11 mouse cellular contexts compared by ENCODE assay signal in genomic region chr2:128288138-128288551, GRCm38 (mm10).
A peak's percentile ranks its signal among the peaks of the same experiment; 100 is the strongest.
DNase-seq lines count a peak whose midpoint lies in the region; ATAC-seq lines count a peak whose summit lies in the region.
"Had no signal": no experiment of that assay in that cellular context is flagged by ENCODE, and none has a peak within 500 bp of the region (broad histone marks: within the 10 kb centered on the region; RNA-seq: fewer than 3 reads in every experiment).

No protein-coding gene starts in this region.

- peak overlapping the region; percentile 16; the same call in 1 of the 2 replicates for H3K4me2 ChIP-seq in midbrain, embryonic 13.5 days (replicated peaks)
- H3K4me2 ChIP-seq in midbrain, embryonic 11.5 days, result no peak overlapping the region
- no peak overlapping the region for H3K4me2 ChIP-seq in forebrain, embryonic 15.5 days (replicated peaks)
- H3K4me2 ChIP-seq in liver, embryonic 11.5 days, result no peak overlapping the region
- H3K4me2 ChIP-seq: embryonic facial prominence, embryonic 15.5 days; liver, embryonic 12.5 days had no signal

- H3K4me3 ChIP-seq in midbrain, embryonic 13.5 days (replicated peaks), result no peak overlapping the region
- no peak overlapping the region for H3K4me3 ChIP-seq in midbrain, embryonic 11.5 days (ENCODE audit: low read depth, low read length)
- no peak overlapping the region for H3K4me3 ChIP-seq in forebrain, embryonic 15.5 days
- no peak overlapping the region for H3K4me3 ChIP-seq in liver, embryonic 11.5 days (ENCODE audit: low read depth, low read length)
- H3K4me3 ChIP-seq: embryonic facial prominence, embryonic 15.5 days; liver, embryonic 12.5 days had no signal

- peak; percentile 67 for ATAC-seq in midbrain, embryonic 13.5 days
- ATAC-seq in midbrain, embryonic 11.5 days (ENCODE audit: low FRiP score), result no peak
- peak; percentile 78 for ATAC-seq in forebrain, embryonic 15.5 days (replicated peaks)
- ATAC-seq in megakaryocyte, adult 5-6 weeks (ENCODE audit: poor library complexity, severe bottlenecking), result peak; percentile 57
- no peak for ATAC-seq in liver, embryonic 11.5 days (replicated peaks; ENCODE audit: low FRiP score)
- ATAC-seq: liver, embryonic 12.5 days had no signal

- WGBS in midbrain, embryonic 13.5 days, result 14% methylated on average over 12 of the region's 12 CpGs
- 40% methylated on average over 12 of the region's 12 CpGs for WGBS in midbrain, embryonic 11.5 days
- WGBS in forebrain, embryonic 15.5 days, result 3% methylated on average over 12 of the region's 12 CpGs
- 75% methylated on average over 12 of the region's 12 CpGs for WGBS in liver, embryonic 11.5 days

- 0 out of 2 replicates have a peak, but pooled peaks cover 10% of the 10 kb centered on the region for H3K9me3 ChIP-seq in midbrain, embryonic 13.5 days
- no peaks in the 10 kb centered on the region for H3K9me3 ChIP-seq in midbrain, embryonic 11.5 days (ENCODE audit: control insufficient read depth, low read length)
- H3K9me3 ChIP-seq in forebrain, embryonic 15.5 days, result peaks cover 4% of the 10 kb centered on the region; the same call in 1 of the 2 replicates
- no peaks in the 10 kb centered on the region; the same call in 1 of the 2 replicates for H3K9me3 ChIP-seq in liver, embryonic 11.5 days (ENCODE audit: control insufficient read depth, low read length)
- H3K9me3 ChIP-seq: G1E; liver, embryonic 12.5 days had no signal

- no peaks in the 10 kb centered on the region for H3K36me3 ChIP-seq in midbrain, embryonic 13.5 days
- H3K36me3 ChIP-seq in midbrain, embryonic 11.5 days (ENCODE audit: control insufficient read depth, insufficient read depth, low read length), result no peaks in the 10 kb centered on the region
- H3K36me3 ChIP-seq in forebrain, embryonic 15.5 days, result no peaks in the 10 kb centered on the region
- no peaks in the 10 kb centered on the region for H3K36me3 ChIP-seq in liver, embryonic 11.5 days (ENCODE audit: control insufficient read depth, insufficient read depth, low read length)
- H3K36me3 ChIP-seq: embryonic facial prominence, embryonic 15.5 days; G1E; liver, embryonic 12.5 days had no signal

- H3K9ac ChIP-seq in midbrain, embryonic 13.5 days (replicated peaks), result no peak overlapping the region
- H3K9ac ChIP-seq in midbrain, embryonic 11.5 days (ENCODE audit: low read length), result no peak overlapping the region
- no peak overlapping the region for H3K9ac ChIP-seq in forebrain, embryonic 15.5 days (replicated peaks)
- H3K9ac ChIP-seq in liver, embryonic 11.5 days (ENCODE audit: low read depth, low read length), result no peak overlapping the region
- H3K9ac ChIP-seq: embryonic facial prominence, embryonic 15.5 days; liver, embryonic 12.5 days had no signal

- H3K27ac ChIP-seq in midbrain, embryonic 13.5 days, result peak overlapping the region; percentile 40; the same call in 1 of the 2 replicates
- H3K27ac ChIP-seq in midbrain, embryonic 11.5 days (ENCODE audit: low read depth, low read length), result no peak overlapping the region
- peak overlapping the region; percentile 64 for H3K27ac ChIP-seq in forebrain, embryonic 15.5 days (replicated peaks)
- H3K27ac ChIP-seq in liver, embryonic 11.5 days (ENCODE audit: low read depth, low read length), result no peak overlapping the region
- H3K27ac ChIP-seq: embryonic facial prominence, embryonic 15.5 days; liver, embryonic 12.5 days had no signal

- H3K4me1 ChIP-seq in midbrain, embryonic 13.5 days (replicated peaks), result peaks cover 24% of the 10 kb centered on the region
- 0 out of 2 replicates have a peak, but pooled peaks cover 5% of the 10 kb centered on the region for H3K4me1 ChIP-seq in midbrain, embryonic 11.5 days (ENCODE audit: control insufficient read depth, insufficient read depth, low read length)
- peaks cover 35% of the 10 kb centered on the region for H3K4me1 ChIP-seq in forebrain, embryonic 15.5 days
- no peaks in the 10 kb centered on the region; the same call in 1 of the 2 replicates for H3K4me1 ChIP-seq in liver, embryonic 11.5 days (replicated peaks; ENCODE audit: control insufficient read depth, insufficient read depth, low read length)
- H3K4me1 ChIP-seq: liver, embryonic 12.5 days had no signal

- no peak for DNase-seq in midbrain, embryonic 11.5 days (ENCODE audit: low spot score, missing footprints)
- no peak for DNase-seq in urinary bladder, postnatal 10 days (ENCODE audit: low spot score)
- DNase-seq in spleen, postnatal 14 days (ENCODE audit: low spot score in 2 of 2), result no peak
- no peak for DNase-seq in liver, embryonic 11.5 days (ENCODE audit: low spot score)
- DNase-seq: cerebellum, adult 9-11 months had no signal

- H3K27me3 ChIP-seq in midbrain, embryonic 13.5 days, result no peaks in the 10 kb centered on the region
- no peaks in the 10 kb centered on the region for H3K27me3 ChIP-seq in midbrain, embryonic 11.5 days (ENCODE audit: control insufficient read depth, insufficient read depth, low read length)
- H3K27me3 ChIP-seq in forebrain, embryonic 15.5 days, result no peaks in the 10 kb centered on the region
- no peaks in the 10 kb centered on the region for H3K27me3 ChIP-seq in liver, embryonic 11.5 days (replicated peaks; ENCODE audit: control insufficient read depth, insufficient read depth, low read length)
- H3K27me3 ChIP-seq: embryonic facial prominence, embryonic 15.5 days; liver, embryonic 12.5 days had no signal

Comparison
In these comparisons a context has a peak if more than half of its experiments do, and no peak if none do; other contexts are left out.
1. ATAC-seq: peak in midbrain, embryonic 13.5 days (single experiment), forebrain, embryonic 15.5 days (single experiment) and megakaryocyte, adult 5-6 weeks (single experiment); none in midbrain, embryonic 11.5 days (single experiment) and liver, embryonic 11.5 days (single experiment).
2. H3K27ac ChIP-seq: peak in midbrain, embryonic 13.5 days (single experiment) and forebrain, embryonic 15.5 days (single experiment); none in midbrain, embryonic 11.5 days (single experiment) and liver, embryonic 11.5 days (single experiment).